Mouse (Mus musculus): Measurements from ENCODE around the gene Clstn1. TPM values are rescaled to one million over a fixed set of nuclear protein-coding genes. Genes with fewer than 3 reads are reported as not detected.
"Not testable (repeated sequence)": the region's sequence is repeated elsewhere in the genome, so short reads cannot be mapped to it uniquely, and the experiment has no call there.

The Clstn1 gene
- total RNA-seq, 2 experiments from 2014 or later = 494 to 507 TPM

GRCm38 (mm10) chr4:149594913-149595581 lies 8.8 kb downstream of the Clstn1 start:
- intact Hi-C loops (cut with DNase I) = no loop called here
- no peak for DNase-seq

GRCm38 (mm10) chr4:149597641-149598208 lies 11.5 kb downstream of the Clstn1 start:
- intact Hi-C loops (cut with DNase I) = no loop called here
- peak; percentile 49 for DNase-seq

- no peak for DNase-seq
Observed at GRCm38 (mm10) chr4:149599549-149599948, 13.3 kb downstream of the Clstn1 start.

GRCm38 (mm10) chr4:149600130-149600529 lies 13.9 kb downstream of the Clstn1 start:
- no peak for DNase-seq
- intact Hi-C loops (cut with DNase I) = no loop called here

More at GRCm38 (mm10) chr4:149599549-149599948, 13.3 kb downstream of the Clstn1 start:
- intact Hi-C loops (cut with DNase I) = no loop called here

- intact Hi-C loops (cut with DNase I) = no loop called here
- no peak for DNase-seq
Observed at GRCm38 (mm10) chr4:149601484-149601883, 15.2 kb downstream of the Clstn1 start.

GRCm38 (mm10) chr4:149602236-149602635 lies 16.0 kb downstream of the Clstn1 start:
- DNase-seq = no peak
- intact Hi-C loops (cut with DNase I) = no loop called here

- intact Hi-C loops (cut with DNase I) = no loop called here
- no peak for DNase-seq
Observed at GRCm38 (mm10) chr4:149603860-149604259, 17.6 kb downstream of the Clstn1 start.

- intact Hi-C loops (cut with DNase I) = no loop called here
- no peak for DNase-seq
Observed at GRCm38 (mm10) chr4:149604518-149604917, 18.2 kb downstream of the Clstn1 start.

GRCm38 (mm10) chr4:149606056-149606455 lies 19.8 kb downstream of the Clstn1 start:
- DNase-seq = peak; percentile 43
- intact Hi-C loops (cut with DNase I) = no loop called here

- intact Hi-C loops (cut with DNase I) = no loop called here
- DNase-seq = no peak
Observed at GRCm38 (mm10) chr4:149606766-149607358, 20.6 kb downstream of the Clstn1 start.

- DNase-seq = peak; percentile 84
- intact Hi-C loops (cut with DNase I) = loop anchor here (2.0 kb wide), 1 partner anchor 57 kb away; no protein-coding TSS in a partner anchor
Observed at GRCm38 (mm10) chr4:149607591-149608308, 21.5 kb downstream of the Clstn1 start.

- no peak for DNase-seq
- intact Hi-C loops (cut with DNase I) = loop anchor here (2.0 kb wide), 1 partner anchor 57 kb away; no protein-coding TSS in a partner anchor
Observed at GRCm38 (mm10) chr4:149608309-149608638, 22.0 kb downstream of the Clstn1 start.

- intact Hi-C loops (cut with DNase I) = loop anchor here (2.0 kb wide), 1 partner anchor 59 kb away; no protein-coding TSS in a partner anchor
- DNase-seq = peak; percentile 59
Observed at GRCm38 (mm10) chr4:149609256-149610025, 23.2 kb downstream of the Clstn1 start.

- intact Hi-C loops (cut with DNase I) = no loop called here
Observed at GRCm38 (mm10) chr4:149611376-149612044, 25.2 kb downstream of the Clstn1 start.

GRCm38 (mm10) chr4:149613497-149613896 lies 27.2 kb downstream of the Clstn1 start:
- DNase-seq; intact Hi-C loops (cut with DNase I): not testable (repeated sequence)

More at GRCm38 (mm10) chr4:149611376-149612044, 25.2 kb downstream of the Clstn1 start:
- DNase-seq = peak; percentile 72

- intact Hi-C loops (cut with DNase I) = no loop called here
Observed at GRCm38 (mm10) chr4:149614869-149615268, 28.6 kb downstream of the Clstn1 start.

GRCm38 (mm10) chr4:149616999-149617398 lies 30.7 kb downstream of the Clstn1 start:
- intact Hi-C loops (cut with DNase I); DNase-seq: not testable (repeated sequence)

More at GRCm38 (mm10) chr4:149614869-149615268, 28.6 kb downstream of the Clstn1 start:
- DNase-seq = no peak

- DNase-seq = no peak
- intact Hi-C loops (cut with DNase I) = no loop called here
Observed at GRCm38 (mm10) chr4:149619988-149620387, 33.7 kb downstream of the Clstn1 start.

- intact Hi-C loops (cut with DNase I) = no loop called here
- DNase-seq = no peak
Observed at GRCm38 (mm10) chr4:149621286-149621685, 35.0 kb downstream of the Clstn1 start.

GRCm38 (mm10) chr4:149623711-149624110 lies 37.4 kb downstream of the Clstn1 start:
- intact Hi-C loops (cut with DNase I) = no loop called here
- DNase-seq = no peak

Data from left cerebral cortex, postnatal 4 days (tissue).